11 mouse cellular contexts compared by ENCODE assay signal in genomic region chr12:117047384-117048251, GRCm38 (mm10).
DNase-seq lines count a peak whose midpoint lies in the region; ATAC-seq and TF ChIP-seq lines count a peak whose summit lies in the region.
"Had no signal": no experiment of that assay in that cellular context is flagged by ENCODE, and none has a peak within 500 bp of the region (broad histone marks: within the 10 kb centered on the region; RNA-seq: fewer than 3 reads in every experiment).

No protein-coding gene starts in this region.

- no peaks in the 10 kb centered on the region for H3K27me3 ChIP-seq in kidney, postnatal 0 days (ENCODE audit: insufficient read depth, low read length)
- peaks cover 41% of the 10 kb centered on the region for H3K27me3 ChIP-seq in forebrain, embryonic 13.5 days
- peaks cover 44% of the 10 kb centered on the region for H3K27me3 ChIP-seq in midbrain, embryonic 10.5 days (ENCODE audit: low read depth, poor library complexity, severe bottlenecking)
- H3K27me3 ChIP-seq: embryonic facial prominence, embryonic 12.5 days had no signal

- no peak for TF ChIP-seq CTCF in kidney, postnatal 0 days (IDR thresholded peaks at IDR 0.05; ENCODE audit: low read depth)

- H3K27ac ChIP-seq in kidney, postnatal 0 days: no peak overlapping the region
- H3K27ac ChIP-seq in forebrain, embryonic 13.5 days: peak overlapping the region; percentile 76
- peak overlapping the region; percentile 88 for H3K27ac ChIP-seq in midbrain, embryonic 10.5 days (replicated peaks)
- H3K27ac ChIP-seq: embryonic facial prominence, embryonic 12.5 days had no signal

- 14% methylated on average over 3 of the region's 3 CpGs for WGBS in kidney, postnatal 0 days
- WGBS in forebrain, embryonic 13.5 days: 6% methylated on average over 3 of the region's 3 CpGs
- WGBS in midbrain, embryonic 10.5 days: 4% methylated on average over 3 of the region's 3 CpGs

- H3K4me1 ChIP-seq in kidney, postnatal 0 days (replicated peaks; ENCODE audit: insufficient read depth, low read length): no peaks in the 10 kb centered on the region
- peaks cover 32% of the 10 kb centered on the region for H3K4me1 ChIP-seq in forebrain, embryonic 13.5 days
- H3K4me1 ChIP-seq in midbrain, embryonic 10.5 days: peaks cover 44% of the 10 kb centered on the region

- no peak for DNase-seq in kidney, postnatal 0 days (ENCODE audit: low spot score)
- DNase-seq in kidney, postnatal 14 days: no peak
- DNase-seq in midbrain, embryonic 10.5 days (ENCODE audit: low spot score): peak; percentile 77
- DNase-seq in retina, postnatal 1 day: peak; percentile 45
- DNase-seq in adrenal gland, postnatal 10 days: no peak
- DNase-seq in spleen, postnatal 10 days (ENCODE audit: low spot score in 2 of 2): no peak
- DNase-seq in yolk sac, embryonic 10.5 days (ENCODE audit: low spot score): no peak
- DNase-seq: gastrocnemius, postnatal 36 days; left cerebral cortex, postnatal 4 days had no signal

- no peaks in the 10 kb centered on the region for H3K36me3 ChIP-seq in kidney, postnatal 0 days (ENCODE audit: insufficient read depth, low read length)
- no peaks in the 10 kb centered on the region for H3K36me3 ChIP-seq in forebrain, embryonic 13.5 days (ENCODE audit: poor library complexity, severe bottlenecking)
- no peaks in the 10 kb centered on the region for H3K36me3 ChIP-seq in midbrain, embryonic 10.5 days
- H3K36me3 ChIP-seq: embryonic facial prominence, embryonic 12.5 days had no signal

- H3K9ac ChIP-seq in kidney, postnatal 0 days (ENCODE audit: low read depth, low read length): no peak overlapping the region
- peak overlapping the region; percentile 26; the same call in 1 of the 2 replicates for H3K9ac ChIP-seq in forebrain, embryonic 13.5 days
- H3K9ac ChIP-seq: embryonic facial prominence, embryonic 12.5 days had no signal

- ATAC-seq in kidney, postnatal 0 days (replicated peaks; ENCODE audit: low FRiP score, low read depth): 0 out of 2 replicates have a peak, but pooled peaks have one; percentile 25
- peak; percentile 61 for ATAC-seq in forebrain, embryonic 13.5 days

- no peak overlapping the region for H3K4me3 ChIP-seq in kidney, postnatal 0 days (replicated peaks; ENCODE audit: low read depth, low read length)
- H3K4me3 ChIP-seq in forebrain, embryonic 13.5 days: no peak overlapping the region
- H3K4me3 ChIP-seq in midbrain, embryonic 10.5 days: peak overlapping the region; percentile 12; the same call in 1 of the 2 replicates
- H3K4me3 ChIP-seq: embryonic facial prominence, embryonic 12.5 days had no signal

- no peak overlapping the region for H3K4me2 ChIP-seq in kidney, postnatal 0 days (ENCODE audit: low read length)
- H3K4me2 ChIP-seq in forebrain, embryonic 13.5 days: no peak overlapping the region
- H3K4me2 ChIP-seq: embryonic facial prominence, embryonic 12.5 days had no signal

- H3K9me3 ChIP-seq in kidney, postnatal 0 days (replicated peaks; ENCODE audit: low read length): no peaks in the 10 kb centered on the region
- no peaks in the 10 kb centered on the region for H3K9me3 ChIP-seq in forebrain, embryonic 13.5 days (replicated peaks)
- H3K9me3 ChIP-seq in midbrain, embryonic 10.5 days (replicated peaks): no peaks in the 10 kb centered on the region
- H3K9me3 ChIP-seq: embryonic facial prominence, embryonic 12.5 days had no signal

Comparison
In these comparisons a context has a peak if more than half of its experiments do, and no peak if none do; other contexts are left out.
1. DNase-seq: peak in midbrain, embryonic 10.5 days (single experiment) and retina, postnatal 1 day (single experiment); none in kidney, postnatal 0 days (single experiment), kidney, postnatal 14 days (single experiment), adrenal gland, postnatal 10 days (single experiment), spleen, postnatal 10 days (0 of 2) and yolk sac, embryonic 10.5 days (single experiment).